Mouse (Mus musculus) thymus, postnatal 25 days (tissue): Measurements from ENCODE around the gene Camta1.

ENCODE experiments used
- DNase-seq: peaks from one replicate; pipeline ENCODE4 v3.0.0; 2022

The Camta1 gene

DNA sequence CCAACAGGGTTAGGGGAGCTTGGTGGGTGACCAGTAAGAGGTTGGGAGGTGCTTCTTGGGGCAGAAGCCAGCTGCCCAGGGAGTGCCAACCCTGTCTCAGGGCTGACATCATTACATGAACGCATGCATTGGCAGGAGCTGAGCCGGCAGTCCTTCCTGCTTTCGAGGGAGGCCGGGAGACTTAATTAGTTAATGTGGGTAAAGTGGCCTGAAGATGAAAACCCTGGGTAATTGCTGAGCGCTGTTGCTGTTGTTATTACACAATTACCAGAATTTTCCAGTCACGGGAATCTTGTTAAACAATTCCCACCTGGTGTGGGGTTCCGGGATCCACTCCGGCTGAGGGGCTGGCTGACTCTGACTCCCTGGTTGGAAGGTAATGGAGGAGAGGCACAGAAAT lies 689.1 kb downstream of the Camta1 start:
- no peak for DNase-seq

DNA sequence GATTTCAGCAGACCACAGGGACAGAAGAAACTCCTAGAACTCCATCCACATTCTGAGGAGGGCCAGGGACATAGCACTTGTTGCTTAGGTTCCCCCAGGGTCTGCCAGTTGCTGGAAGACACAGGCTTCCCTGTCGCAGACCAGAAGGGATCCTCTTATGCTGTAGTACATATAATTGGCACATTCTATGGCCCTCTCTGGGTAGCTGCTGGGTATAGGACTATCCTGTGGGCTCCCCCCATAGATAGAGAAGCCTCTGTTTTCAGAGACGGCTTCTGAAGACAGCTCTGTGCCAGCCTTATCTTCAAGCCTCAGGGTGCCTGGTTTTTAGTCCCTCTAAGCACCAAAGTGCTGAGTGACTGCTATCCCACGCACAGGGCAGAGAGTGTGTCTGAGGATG lies 690.6 kb downstream of the Camta1 start:
- no peak for DNase-seq

DNA sequence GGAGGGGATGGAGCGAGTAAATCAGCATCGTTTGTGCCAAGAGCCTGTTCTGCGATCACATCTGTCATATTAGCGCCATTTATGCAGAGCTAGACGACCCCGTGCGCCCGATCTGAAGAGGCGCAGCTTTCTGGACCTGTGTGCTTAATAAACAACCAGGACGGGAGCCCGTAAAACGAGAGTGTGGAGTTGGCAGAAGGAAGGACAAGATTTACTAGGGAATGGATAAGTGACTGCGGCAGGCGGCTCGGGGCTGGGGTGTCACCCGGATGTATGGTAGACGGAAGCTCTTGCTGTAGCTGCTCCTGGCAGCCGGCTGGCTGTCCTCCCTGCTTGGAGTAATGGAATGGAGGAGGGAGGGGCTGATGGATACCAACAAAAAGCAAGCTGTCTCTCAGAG lies 691.0 kb downstream of the Camta1 start:
- no peak for DNase-seq

DNA sequence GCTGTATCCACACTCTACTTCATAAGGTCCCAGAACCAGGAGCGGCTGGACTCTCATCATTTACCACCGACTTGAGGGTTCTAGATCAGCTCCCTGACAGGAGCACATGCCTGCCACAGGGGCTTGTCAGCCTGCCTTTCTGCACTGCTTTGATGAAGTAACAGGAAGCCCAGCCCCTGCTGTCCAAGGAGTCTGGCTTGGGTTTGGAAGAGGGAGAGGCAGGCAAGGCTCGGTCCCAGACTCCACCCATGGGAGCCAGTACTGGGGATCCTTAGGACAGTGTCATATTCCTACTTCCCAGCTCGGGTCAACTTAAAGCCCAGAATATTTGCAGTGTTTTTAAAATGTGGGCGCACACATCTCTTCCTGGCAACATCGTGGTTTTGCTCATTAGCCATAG lies 694.7 kb downstream of the Camta1 start:
- no peak for DNase-seq

DNA sequence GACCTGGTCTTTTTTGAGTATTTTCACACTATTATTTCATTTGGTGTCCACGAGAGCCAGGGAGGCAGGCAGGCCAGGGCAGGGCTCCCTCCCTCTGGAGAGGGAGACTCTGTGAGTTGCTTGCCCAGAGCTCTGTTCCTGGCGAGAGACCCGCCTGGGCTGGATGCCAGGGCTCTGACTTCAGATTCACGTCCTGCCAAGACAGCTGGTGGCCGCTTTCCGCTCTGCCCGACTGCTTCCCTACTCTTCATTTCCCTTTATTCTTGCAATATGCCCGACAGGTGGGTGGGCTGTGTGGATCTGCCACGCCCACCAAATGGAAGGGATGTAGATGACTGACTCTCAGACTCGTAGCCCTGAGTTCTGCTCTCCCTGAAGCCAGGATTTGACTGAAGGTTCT lies 696.1 kb downstream of the Camta1 start:
- DNase-seq, result no peak

DNA sequence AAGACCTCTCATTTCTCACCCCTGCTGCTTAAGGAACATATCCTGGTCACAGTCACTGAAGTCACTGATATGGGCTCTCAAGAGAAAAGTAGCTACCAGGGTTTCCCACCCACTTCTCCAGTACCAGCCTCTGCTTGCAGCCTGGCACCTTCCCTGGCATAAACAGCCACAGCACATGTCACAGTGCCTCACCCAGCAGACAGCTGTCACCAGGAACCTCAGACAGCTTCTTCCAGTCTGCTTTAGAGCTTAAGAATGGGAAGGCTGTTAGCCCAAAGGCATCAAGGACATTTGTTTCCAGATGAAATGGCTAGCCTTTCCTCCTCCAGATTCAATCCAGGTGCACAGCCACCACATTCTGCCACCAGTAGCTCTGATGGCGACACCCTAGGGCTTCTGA lies 697.4 kb downstream of the Camta1 start:
- DNase-seq, result no peak

DNA sequence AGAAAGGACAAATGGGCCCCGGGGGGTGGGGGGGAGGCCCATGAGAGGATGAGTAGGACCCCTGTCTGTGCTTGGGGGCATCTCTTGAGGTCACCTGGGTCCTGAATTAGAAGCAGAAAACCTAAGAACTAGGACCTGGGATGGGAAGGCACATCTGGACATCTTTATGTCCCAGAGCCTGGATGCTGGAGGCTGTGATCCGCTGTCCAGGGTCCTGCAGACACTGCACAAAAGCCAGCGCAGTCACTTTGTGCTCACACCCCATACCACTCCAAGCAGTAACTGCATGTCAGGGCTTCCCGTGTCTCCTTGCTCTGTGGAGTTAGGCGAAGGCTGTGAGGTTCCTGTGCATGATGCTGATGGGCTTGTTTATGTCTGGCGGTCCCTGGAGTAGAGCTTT lies 699.8 kb downstream of the Camta1 start:
- no peak for DNase-seq

DNA sequence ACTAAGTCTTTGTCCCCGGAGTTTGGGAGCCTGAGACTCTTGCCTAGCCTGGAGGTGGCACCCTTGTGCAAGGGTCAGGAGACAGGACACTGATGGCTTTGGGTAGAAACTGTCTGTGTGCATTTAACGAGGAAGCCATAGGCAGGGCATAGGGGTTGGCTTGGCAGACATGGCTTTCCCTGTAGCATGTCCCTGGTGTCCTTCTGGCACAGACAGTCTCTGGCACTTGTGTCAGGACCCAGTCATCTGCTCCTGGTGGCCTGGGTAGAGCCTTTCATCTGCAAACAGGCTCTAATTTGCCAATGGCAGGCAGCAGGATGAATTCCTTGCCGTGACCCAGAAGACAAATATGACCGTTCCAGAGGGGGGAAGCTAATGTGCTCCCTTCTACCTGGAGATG lies 700.7 kb downstream of the Camta1 start:
- no peak for DNase-seq

DNA sequence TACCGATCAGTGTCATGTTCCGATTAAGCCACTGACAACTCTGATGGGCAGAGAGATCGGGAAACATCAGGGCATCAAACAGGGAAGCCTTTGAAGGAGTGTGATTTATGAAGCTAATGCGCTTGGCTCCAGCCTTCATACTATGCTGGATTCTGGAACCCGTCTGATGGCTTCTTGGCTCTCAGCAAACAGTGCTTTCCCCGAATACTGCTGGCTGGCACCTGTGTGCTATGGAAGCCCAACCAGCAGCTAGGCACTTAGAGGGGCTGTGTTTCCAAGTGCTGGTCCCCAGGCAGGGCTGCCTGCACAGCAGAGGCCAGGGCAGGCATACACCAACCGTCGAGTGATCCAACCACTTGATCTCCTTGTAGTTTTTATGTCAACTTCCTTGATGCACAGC lies 701.2 kb downstream of the Camta1 start:
- DNase-seq, result no peak

DNA sequence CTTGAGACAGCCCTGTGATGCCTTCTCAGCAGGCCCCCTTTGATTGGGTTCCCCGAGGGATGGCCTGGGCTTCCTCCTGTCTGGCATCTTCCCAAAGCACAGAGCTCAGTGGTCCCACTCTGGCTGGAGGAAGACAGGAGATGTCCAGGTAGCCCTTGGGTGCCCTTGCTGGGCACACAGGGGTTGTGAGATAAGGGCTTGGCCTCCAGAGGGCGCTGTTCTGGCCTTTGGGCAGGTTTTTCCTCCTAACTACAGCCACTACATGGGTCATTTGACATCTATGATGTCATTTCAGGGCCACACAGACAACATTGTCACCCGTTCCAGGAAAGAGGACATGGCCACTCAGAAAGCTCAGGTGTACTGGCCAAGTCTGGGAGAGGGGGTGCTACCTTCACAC lies 703.4 kb downstream of the Camta1 start:
- DNase-seq, result no peak

DNA sequence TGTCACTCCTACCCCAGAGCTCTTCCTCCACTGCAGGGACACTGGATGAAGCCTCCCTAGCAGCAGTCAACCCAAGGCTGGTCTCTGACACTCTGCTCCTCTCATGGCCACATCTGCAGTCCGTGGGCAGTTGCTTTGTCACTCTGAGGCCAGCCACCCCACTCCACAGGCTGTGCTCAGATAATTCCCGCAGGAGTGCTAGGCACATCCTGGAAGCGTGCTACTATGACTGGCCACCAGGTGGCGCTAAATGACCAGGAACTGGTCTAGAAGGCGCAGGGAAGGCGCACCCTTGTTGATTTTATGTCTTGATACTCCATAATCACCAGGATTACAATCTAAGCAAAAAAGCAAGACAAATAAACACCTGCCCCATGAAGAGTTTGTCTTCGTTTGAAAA lies 704.8 kb downstream of the Camta1 start:
- DNase-seq, result peak; percentile 53

DNA sequence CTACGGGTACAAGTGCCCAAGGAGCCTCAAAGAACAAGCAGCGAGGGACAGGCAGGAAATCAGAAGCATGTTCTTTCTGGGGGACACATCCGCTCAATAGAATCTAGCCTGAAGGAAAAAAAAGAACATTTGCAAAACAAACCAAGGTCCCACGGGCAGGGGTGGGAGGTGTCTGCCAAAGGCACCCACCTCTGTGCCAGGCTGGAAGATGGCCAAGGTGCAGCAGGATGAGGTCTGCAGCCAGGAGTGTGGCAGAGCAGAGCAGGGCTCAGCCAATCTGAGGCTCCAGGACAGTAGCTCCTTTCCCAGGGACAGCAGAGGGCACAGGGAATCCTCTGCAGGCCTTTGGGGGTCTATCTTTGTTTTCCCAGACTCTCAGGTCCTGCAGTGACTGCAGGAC lies 706.1 kb downstream of the Camta1 start:
- no peak for DNase-seq

DNA sequence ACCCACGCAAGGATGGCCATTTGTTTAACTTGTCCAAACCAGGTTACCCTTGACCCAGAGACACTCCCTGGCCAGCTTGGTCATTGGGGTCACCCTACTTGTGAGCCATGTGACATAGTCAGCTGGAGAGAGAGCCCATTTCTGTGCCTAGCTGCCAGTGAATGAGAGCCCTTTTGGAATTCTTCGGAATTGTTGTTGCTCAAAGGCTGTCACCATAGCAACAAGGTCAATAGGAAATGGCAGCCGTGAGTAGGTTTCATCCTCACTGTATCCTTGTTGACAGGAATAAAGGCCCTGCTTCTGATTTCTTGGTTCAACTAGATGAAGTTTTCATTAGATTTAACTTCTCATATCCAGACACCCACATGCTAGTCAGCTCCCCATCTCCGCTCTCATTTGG lies 707.4 kb downstream of the Camta1 start:
- DNase-seq, result no peak

DNA sequence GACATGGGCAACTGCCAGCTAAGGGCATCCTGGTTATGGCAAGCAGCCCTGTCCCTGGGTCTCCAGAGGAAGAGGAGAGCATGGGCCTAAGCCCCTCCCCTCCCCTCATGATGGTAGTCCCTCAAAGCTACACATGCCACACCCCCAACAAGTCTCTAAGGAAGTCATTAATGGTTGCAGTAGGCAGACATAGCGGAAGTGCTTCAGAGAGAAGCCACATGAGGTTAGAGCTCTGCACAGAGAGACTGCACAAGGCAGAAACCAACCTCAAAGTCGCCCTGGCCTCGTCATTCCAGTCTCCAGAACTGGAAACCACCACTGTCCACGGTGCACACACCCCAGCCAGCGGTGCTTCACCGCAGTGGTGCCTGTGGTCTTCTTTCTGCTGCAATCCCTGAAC lies 709.7 kb downstream of the Camta1 start:
- DNase-seq, result no peak

DNA sequence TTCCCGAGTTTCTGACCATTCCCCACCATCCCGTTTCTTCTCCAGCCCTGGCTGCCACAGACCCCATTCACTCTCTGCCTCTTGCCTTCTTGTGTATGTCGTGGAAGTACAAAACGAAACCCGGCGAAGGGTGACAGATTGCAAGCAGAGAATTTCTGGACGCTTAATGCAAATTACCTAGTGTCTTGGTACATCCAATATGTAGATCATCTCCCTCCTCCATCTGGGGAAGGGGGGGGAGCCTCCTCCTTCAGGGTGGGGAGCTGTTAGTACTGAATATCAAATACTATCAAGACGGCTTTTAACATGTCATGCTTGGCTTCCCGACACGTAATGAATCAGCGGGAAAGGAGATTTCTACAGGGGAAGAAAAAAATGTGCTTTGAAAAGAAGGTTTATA lies 710.8 kb downstream of the Camta1 start:
- DNase-seq, result no peak

DNA sequence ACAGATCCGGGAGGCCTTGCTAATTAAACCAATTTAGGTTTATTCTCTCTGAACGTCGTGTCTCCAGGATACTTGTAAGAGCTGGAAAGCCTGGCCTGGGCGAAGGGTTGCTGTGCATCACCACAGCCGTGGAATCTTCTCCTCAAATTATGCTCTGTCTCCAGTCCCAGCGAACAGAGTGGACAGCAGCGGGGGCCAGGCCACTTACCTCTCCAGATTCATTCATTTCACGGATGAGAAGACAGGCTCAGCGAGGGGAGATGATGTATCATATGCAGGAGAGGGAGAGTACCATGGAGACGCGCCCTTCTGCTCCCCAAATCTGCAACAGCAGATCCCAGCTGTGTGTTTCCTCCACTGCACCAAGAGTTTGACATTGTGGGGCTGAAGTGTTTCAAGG lies 711.6 kb downstream of the Camta1 start:
- no peak for DNase-seq

DNA sequence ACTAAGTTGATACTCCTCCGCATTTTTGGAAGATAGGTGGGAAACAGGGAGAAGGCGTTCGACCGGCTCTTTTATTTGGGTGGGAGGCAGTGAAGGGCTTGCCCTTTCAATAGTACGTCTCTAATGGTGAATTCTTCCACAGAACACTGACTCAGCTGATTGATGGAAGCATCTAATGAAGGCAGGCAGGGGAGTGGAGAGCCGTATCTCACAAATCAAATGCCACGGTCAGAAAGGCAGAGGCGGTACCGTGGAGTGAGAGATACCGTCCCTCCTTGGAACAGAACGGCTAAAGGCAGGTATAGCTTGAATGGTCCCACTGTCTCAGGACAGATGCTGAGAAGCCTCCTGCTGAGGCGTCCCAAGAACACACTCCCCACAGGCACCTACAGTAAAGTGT lies 714.1 kb downstream of the Camta1 start:
- DNase-seq, result no peak

DNA sequence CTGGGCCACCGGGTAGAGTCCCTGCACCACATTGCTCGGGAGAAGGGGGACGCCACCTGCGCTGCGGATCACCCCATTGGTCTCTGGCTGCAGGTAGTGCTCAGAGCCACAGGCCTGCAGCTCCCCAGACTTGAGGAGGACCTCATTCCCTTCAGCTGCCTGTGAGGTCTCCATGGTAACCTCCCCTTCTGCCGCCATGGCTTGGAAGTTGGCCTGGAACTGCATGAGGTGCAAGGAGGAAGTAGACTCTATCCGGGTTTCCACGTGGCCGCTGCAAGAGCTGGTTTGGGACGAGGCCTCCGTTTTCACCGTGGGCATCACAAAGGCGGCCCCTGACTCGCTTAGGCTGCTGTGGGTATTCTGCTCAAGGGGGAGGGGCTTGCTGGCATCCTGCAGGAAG lies 717.6 kb downstream of the Camta1 start:
- no peak for DNase-seq

DNA sequence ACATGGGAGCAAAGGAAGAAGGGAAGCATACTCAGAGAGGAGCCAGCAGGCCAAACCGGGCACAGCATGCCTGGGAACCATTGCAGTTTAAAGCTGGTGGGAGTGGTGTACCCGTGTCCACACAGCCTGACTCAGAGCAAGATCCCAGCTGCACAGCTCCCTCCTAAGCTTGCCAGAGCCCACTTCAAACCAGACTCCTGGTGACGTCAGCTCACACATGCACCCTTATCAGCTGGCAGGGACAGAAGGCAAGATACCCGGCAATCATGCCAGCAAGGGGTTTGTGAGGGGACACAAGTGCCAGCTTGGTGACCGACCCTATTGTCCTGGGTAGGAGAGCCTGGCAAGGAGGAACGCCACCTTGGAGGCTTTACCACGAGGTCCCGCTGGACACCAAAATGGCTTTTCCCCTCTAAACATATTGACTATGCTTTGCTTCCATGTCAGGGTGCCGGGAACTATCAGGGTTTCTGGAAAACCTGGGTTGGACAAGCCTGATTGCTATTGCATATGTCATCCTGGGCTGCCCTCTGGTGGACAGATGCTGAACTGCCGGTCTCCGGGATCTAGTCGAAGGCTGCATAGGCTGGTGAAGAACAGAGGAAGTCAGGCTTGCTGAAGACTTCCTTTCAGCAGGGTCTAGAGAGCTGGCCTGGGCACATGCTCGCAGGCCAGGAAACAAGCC lies 720.3 kb downstream of the Camta1 start:
- DNase-seq, result peak; percentile 87

DNA sequence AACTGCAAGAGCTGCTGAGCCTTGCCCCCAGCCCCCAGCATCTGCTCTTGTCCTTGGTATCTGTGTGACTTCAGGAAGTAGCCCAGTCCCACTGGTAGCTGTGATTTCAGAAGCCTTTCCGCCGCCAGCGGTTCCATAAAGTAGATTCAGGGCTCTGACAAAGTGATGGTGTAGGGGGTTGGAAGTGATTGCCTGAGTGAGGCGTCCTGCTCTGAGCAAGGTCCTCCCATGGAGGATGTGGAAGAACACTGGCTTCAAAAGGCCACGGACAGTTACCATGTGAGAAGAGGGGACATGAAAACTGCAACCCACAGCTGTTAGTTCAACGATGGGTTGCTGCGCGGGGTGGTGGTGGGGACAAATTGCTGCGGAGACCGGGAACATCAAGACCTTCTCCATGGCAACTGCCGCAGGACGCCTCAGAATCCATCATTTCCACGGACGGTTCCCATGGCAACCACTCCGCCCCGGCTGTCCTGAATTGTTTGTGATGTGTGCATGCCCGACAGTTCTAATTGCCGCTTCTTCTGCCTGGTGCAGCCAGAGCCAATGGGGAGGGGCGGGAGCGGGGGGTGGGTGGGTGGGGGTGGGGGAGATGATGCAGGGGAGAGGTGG lies 721.2 kb downstream of the Camta1 start:
- DNase-seq, result no peak

DNA sequence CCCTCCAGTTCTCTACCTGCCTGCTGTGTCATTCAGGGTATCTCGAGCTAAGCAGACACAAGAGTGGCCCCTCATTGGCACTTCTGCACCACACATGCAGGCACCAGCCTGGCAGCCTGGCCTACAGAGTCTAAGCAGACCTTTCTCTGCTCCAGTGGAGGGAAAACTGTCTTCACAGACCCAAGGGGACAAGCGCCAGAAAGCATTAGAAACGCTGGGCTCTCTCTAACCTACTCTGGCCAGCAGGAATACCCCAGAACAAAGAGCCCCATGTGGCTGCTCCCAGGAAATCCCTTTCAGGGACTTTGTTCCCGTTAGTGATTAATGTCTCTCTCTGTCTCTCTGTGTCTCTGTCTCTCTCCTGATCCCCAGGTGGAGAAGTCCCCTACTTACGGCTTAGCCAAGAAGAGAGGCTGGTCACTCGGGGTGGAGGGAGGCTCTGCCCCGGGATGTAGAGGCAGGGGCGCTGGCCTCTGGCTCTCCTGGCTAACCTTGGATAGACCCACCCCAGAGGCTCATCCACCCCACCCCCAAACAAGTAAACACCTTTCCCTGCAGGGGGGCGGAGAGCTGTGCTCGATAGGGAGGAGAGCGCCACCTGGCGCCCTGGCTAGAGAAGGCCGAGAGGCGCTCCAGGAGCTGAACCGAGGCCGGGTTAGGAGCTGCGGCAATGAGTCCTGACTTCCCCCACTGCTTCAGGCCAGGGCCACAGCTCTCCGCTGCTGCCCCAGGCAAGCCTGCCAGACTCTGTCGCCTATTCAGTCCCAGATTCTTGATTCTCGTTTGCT lies 722.4 kb downstream of the Camta1 start:
- DNase-seq, result peak; percentile 42

DNA sequence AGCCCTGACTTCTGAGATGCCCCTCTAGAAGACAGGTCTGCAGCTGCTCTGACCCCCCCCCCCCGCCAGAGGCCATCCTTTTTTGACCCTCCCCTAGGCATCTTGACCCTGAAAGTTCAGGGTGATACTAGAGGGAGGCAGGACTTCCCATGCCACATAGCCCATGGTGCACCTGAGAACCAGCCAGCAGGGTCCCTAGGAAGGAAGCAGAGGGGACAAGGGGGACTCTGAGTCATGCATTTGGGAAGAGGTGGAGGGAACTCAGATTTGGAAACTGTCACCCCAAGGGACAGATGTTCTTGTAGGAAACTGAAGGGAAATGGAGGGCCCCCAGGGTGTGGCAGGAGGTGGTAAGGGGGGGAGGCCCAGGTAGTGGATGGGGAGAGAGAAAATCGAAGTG lies 723.1 kb downstream of the Camta1 start:
- DNase-seq, result no peak

DNA sequence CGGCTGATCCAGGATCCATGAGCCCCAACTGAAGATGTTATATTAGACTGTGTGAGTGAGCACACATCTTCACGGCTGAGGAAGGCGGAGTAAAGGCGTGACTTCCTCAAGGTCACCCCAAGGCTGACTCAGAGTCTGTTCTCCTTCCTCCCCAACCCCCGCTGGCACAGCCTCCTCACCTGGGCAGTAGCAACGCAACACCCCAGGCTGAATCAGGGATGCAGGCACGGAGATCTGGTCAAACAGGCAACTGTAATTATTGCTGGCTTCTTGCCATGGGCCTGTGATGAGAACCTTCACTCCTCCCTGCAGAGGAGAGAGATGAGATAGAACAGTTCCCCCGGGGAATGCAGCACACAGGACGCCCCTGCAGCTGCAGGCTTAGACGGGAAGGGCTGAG lies 723.5 kb downstream of the Camta1 start:
- DNase-seq, result no peak

DNA sequence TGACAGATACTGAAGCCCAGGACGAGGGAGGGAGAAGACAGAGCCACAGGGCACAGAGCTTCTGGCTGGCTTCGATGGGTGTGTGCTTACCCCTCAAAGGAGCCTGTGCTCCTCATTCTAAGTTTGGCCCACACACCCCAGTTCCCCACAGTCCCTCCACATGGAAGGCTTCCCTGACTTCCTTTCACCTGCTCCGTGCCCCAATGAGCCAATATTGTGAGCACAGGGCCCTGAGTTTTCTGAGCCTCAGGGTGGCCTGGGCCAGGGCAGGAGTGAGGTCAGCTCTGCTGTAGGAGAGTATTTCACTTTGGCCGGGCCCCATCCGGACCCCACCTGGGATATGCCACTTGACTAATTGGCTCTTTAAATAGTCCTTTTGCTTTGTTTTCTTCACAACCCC lies 724.0 kb downstream of the Camta1 start:
- no peak for DNase-seq

DNA sequence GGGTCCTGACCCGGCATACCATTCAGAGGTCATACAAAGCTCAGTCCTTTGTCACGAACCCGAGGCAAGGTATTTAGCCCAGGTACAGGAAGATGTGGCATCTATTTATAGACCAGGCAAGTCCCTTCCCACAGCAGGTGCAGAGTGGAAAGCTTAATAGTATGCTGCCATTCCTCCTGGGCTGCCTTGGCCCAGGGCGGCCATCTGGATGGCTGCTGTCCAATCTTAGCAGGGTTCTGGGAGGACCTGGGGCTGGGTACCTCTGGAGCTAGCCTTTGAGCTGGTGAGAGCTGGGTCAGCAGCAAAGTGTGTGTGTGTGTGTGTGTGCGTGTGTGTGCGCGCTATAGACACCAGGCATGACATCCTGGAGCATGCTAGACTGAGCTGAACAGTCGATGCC lies 726.2 kb downstream of the Camta1 start:
- no peak for DNase-seq
